ENCODE assay signal across 8 mouse cellular contexts in genomic region chrX:56346176-56346931, GRCm38 (mm10). TPM values are rescaled to one million over a fixed set of nuclear protein-coding genes. Genes with fewer than 3 reads are reported as not detected.
DNase-seq lines count a peak whose midpoint lies in the region; ATAC-seq and TF ChIP-seq lines count a peak whose summit lies in the region.

TSS of gene Zfp449 (plus strand) at chrX:56346400.

- no peaks in the 10 kb centered on the region; a peak in 1 of 4 replicates for H3K36me3 ChIP-seq in MEL (ENCODE audit: control insufficient read depth in 1 of 2, insufficient read depth in 2 of 2, low read length in 2 of 2)
- no peaks in the 10 kb centered on the region for H3K36me3 ChIP-seq in forebrain, embryonic 16.5 days (ENCODE audit: control insufficient read depth, insufficient read depth)
- H3K36me3 ChIP-seq in thymus, adult 2 months (ENCODE audit: control insufficient read depth, insufficient read depth, low read length): no peaks in the 10 kb centered on the region

- H3K4me3 ChIP-seq in MEL (ENCODE audit: control insufficient read depth in 1 of 2, insufficient read depth in 1 of 2, low read depth in 2 of 2, low read length in 2 of 2): peak within 1 kb of the TSS; percentile 84 to 89
- H3K4me3 ChIP-seq in forebrain, embryonic 16.5 days (replicated peaks; ENCODE audit: low read length): peak within 1 kb of the TSS; percentile 59
- peak within 1 kb of the TSS; percentile 71 for H3K4me3 ChIP-seq in layer of hippocampus, adult 2 months
- peak within 1 kb of the TSS; percentile 71 for H3K4me3 ChIP-seq in lung, adult 2 months (replicated peaks; ENCODE audit: extremely low read depth, low read depth, low read length)
- H3K4me3 ChIP-seq in thymus, adult 2 months (ENCODE audit: control insufficient read depth, insufficient read depth, low read length): peak within 1 kb of the TSS; percentile 95

- ATAC-seq in forebrain, embryonic 16.5 days: peak; percentile 100

- no peaks in the 10 kb centered on the region for H3K79me2 ChIP-seq in MEL (ENCODE audit: control insufficient read depth, insufficient read depth, low read length, poor library complexity)

- H3K9ac ChIP-seq in MEL (ENCODE audit: control insufficient read depth, low read depth, low read length, poor library complexity, severe bottlenecking): peak within 1 kb of the TSS; percentile 87
- H3K9ac ChIP-seq in forebrain, embryonic 16.5 days (replicated peaks; ENCODE audit: low read depth, low read length): peak within 1 kb of the TSS; percentile 67

- intact Hi-C loops in heart, postnatal 36 days (cut with DNase I): loop anchor here (5.0 to 10.0 kb wide), 2 partner anchors 69 to 1048 kb away; partner anchors contain the start of gene Rbmx

- TF ChIP-seq CTCF in MEL (IDR thresholded peaks at IDR 0.05 in 2 of 3, conservative IDR thresholded peaks at IDR 0.05 in 1 of 3; ENCODE audit: control insufficient read depth in 1 of 3, insufficient read depth in 1 of 3, low read depth in 2 of 3, low read length in 3 of 3, poor library complexity in 1 of 3, severe bottlenecking in 1 of 3): no peak
- no peak for TF ChIP-seq CTCF in layer of hippocampus, adult 2 months (conservative IDR thresholded peaks at IDR 0.05)
- TF ChIP-seq CTCF in lung, adult 2 months (IDR thresholded peaks at IDR 0.05; ENCODE audit: insufficient read depth, low read length): no peak
- no peak for TF ChIP-seq CTCF in thymus, adult 2 months (IDR thresholded peaks at IDR 0.05; ENCODE audit: borderline replicate concordance, control insufficient read depth, extremely low read depth, insufficient read depth, low read length, poor library complexity)

- TF ChIP-seq RAD21 in MEL (IDR thresholded peaks at IDR 0.05; ENCODE audit: low read depth, low read length): no peak

- TF ChIP-seq EP300 in MEL (IDR thresholded peaks at IDR 0.05; ENCODE audit: low read depth in 1 of 2, low read length in 2 of 2): no peak

- WGBS in forebrain, embryonic 16.5 days: 19% methylated on average over 39 of the region's 39 CpGs
- WGBS in lung, adult 2 months: 22% methylated on average over 39 of the region's 39 CpGs
- under 1% methylated on average over 34 of the region's 39 CpGs for WGBS in thymus, adult 2 months

- peaks cover 0 to 4% of the 10 kb centered on the region in 2 experiments; a peak in 1 of 4 replicates for H3K4me1 ChIP-seq in MEL (ENCODE audit: control insufficient read depth in 1 of 2, insufficient read depth in 2 of 2, low read length in 2 of 2)
- H3K4me1 ChIP-seq in forebrain, embryonic 16.5 days (replicated peaks; ENCODE audit: control insufficient read depth, insufficient read depth, low read length): peaks cover 3% of the 10 kb centered on the region; the same call in 1 of the 2 replicates
- no peaks in the 10 kb centered on the region for H3K4me1 ChIP-seq in lung, adult 2 months (ENCODE audit: control insufficient read depth, insufficient read depth, low read length)
- H3K4me1 ChIP-seq in thymus, adult 2 months (replicated peaks; ENCODE audit: control insufficient read depth, insufficient read depth, low read length): peaks cover 7% of the 10 kb centered on the region; the same call in 1 of the 2 replicates

- H3K4me2 ChIP-seq in forebrain, embryonic 16.5 days (ENCODE audit: low read length): peak within 1 kb of the TSS; percentile 45

- 0 out of 2 replicates have a peak within 1 kb of the TSS, but pooled peaks have one; percentile 15 for H3K27ac ChIP-seq in MEL (ENCODE audit: control insufficient read depth, low read depth, low read length)
- H3K27ac ChIP-seq in forebrain, embryonic 16.5 days (ENCODE audit: low read length): no peak within 1 kb of the TSS
- peak within 1 kb of the TSS; percentile 73 for H3K27ac ChIP-seq in layer of hippocampus, adult 2 months
- no peak within 1 kb of the TSS for H3K27ac ChIP-seq in thymus, adult 2 months (ENCODE audit: control insufficient read depth, insufficient read depth, low read length)

- peak; percentile 85 for DNase-seq in MEL (ENCODE audit: low read depth, low spot score)
- peak; percentile 80 for DNase-seq in cerebellum, adult 18-20 months
- DNase-seq in heart, postnatal 36 days: peak; percentile 74 to 78
- DNase-seq in layer of hippocampus, adult 2 months (ENCODE audit: low spot score in 2 of 2): peak; percentile 78 to 80
- DNase-seq in lung, adult 2 months: peak; percentile 54
- peak; percentile 80 for DNase-seq in ovary, adult 18-20 months (ENCODE audit: low spot score)
- peak; percentile 68 for DNase-seq in thymus, adult 2 months

- peak in 1 of 2 experiments; percentile 45; a peak in 1 of 4 replicates for TF ChIP-seq POLR2A in MEL (IDR thresholded peaks at IDR 0.05; ENCODE audit: control insufficient read depth in 1 of 2, insufficient read depth in 1 of 2, low read depth in 1 of 2, low read length in 2 of 2, poor library complexity in 1 of 2)
- no peak for TF ChIP-seq POLR2A in lung, adult 2 months (IDR thresholded peaks at IDR 0.05; ENCODE audit: borderline replicate concordance, extremely low read depth, low read depth, low read length)
- no peak for TF ChIP-seq POLR2A in thymus, adult 2 months (IDR thresholded peaks at IDR 0.05; ENCODE audit: control insufficient read depth, extremely low read depth, insufficient read depth, low read length, poor library complexity)

- no peaks in the 10 kb centered on the region for H3K9me3 ChIP-seq in MEL (replicated peaks; ENCODE audit: insufficient read depth, low read length)
- H3K9me3 ChIP-seq in forebrain, embryonic 16.5 days (ENCODE audit: control insufficient read depth, low read length): no peaks in the 10 kb centered on the region

- no peaks in the 10 kb centered on the region for H3K27me3 ChIP-seq in MEL (ENCODE audit: control insufficient read depth in 1 of 2, insufficient read depth in 2 of 2, low read length in 2 of 2)
- H3K27me3 ChIP-seq in forebrain, embryonic 16.5 days (replicated peaks; ENCODE audit: control insufficient read depth, insufficient read depth, low read length): no peaks in the 10 kb centered on the region
- no peaks in the 10 kb centered on the region for H3K27me3 ChIP-seq in thymus, adult 2 months (ENCODE audit: control insufficient read depth, insufficient read depth, low read length)

TF ChIP-seq in MEL, 35 proteins besides CTCF, POLR2A, EP300 and RAD21:
- TF ChIP-seq POLR2AphosphoS5 (IDR thresholded peaks at IDR 0.05; ENCODE audit: borderline replicate concordance, low read depth, low read length): no peak
- no peak; the same call in 1 of the 2 replicates for TF ChIP-seq SIN3A (IDR thresholded peaks at IDR 0.05; ENCODE audit: low read length)
- peak; percentile 52 for TF ChIP-seq NELFE (IDR thresholded peaks at IDR 0.05; ENCODE audit: low read depth, low read length)
- no peak for TF ChIP-seq USF2 (IDR thresholded peaks at IDR 0.05; ENCODE audit: borderline replicate concordance in 1 of 2, insufficient read depth in 1 of 2, low read depth in 1 of 2, low read length in 2 of 2)
- 0 out of 2 replicates have a peak, but pooled peaks have one; percentile 62 for TF ChIP-seq MXI1 (IDR thresholded peaks at IDR 0.05; ENCODE audit: low read depth, low read length)
- no peak for TF ChIP-seq UBTF (IDR thresholded peaks at IDR 0.05; ENCODE audit: borderline replicate concordance, insufficient read depth, low read depth, low read length)
- TF ChIP-seq JUND (IDR thresholded peaks at IDR 0.05; ENCODE audit: low read depth, low read length): no peak
- TF ChIP-seq USF1 (IDR thresholded peaks at IDR 0.05; ENCODE audit: low read depth, low read length): no peak
- TF ChIP-seq GABPA (IDR thresholded peaks at IDR 0.05; ENCODE audit: low read depth, low read length): no peak
- TF ChIP-seq HCFC1 (IDR thresholded peaks at IDR 0.05; ENCODE audit: low read depth, low read length): peak; percentile 86
- TF ChIP-seq NRF1 (IDR thresholded peaks at IDR 0.05; ENCODE audit: insufficient read depth, low read depth, low read length, poor library complexity, severe bottlenecking): peak; percentile 83

RNA-seq across cellular contexts. Expression of gene Zfp449, which starts in this region (rescaled TPM):
- total RNA-seq in MEL (2012; rRNA removed): 1.5 TPM in 2 replicates
- 1 to 10 TPM in 1 of 2 experiments, not detected in 1; 1.5 TPM for polyA plus RNA-seq in MEL (2012; ENCODE audit: insufficient read depth in 1 of 2, insufficient read length in 2 of 2, low read depth in 1 of 2, low replicate concordance in 2 of 2, missing spikeins in 1 of 2)
- polyA plus RNA-seq in forebrain, embryonic 16.5 days (2015; fragmentation: Nextera tagmentation; extraction: Ambion mirVana): 6.4 and 7.0 TPM in 2 replicates
- total RNA-seq in heart, postnatal 36 days (2021): 1 to 10 TPM; 4.4 to 5.1 TPM
- total RNA-seq in layer of hippocampus, adult 2 months (2021): 1 to 10 TPM; 3.7 to 4.1 TPM
- 0.23 and 0.63 TPM in 2 replicates for polyA plus RNA-seq in lung, adult 2 months (2012; rRNA removed)
- 0.36 and 0.42 TPM in 2 replicates for polyA plus RNA-seq in thymus, adult 2 months (2012; rRNA removed)

Comparison
In these comparisons a context has a peak if more than half of its experiments do, and no peak if none do; other contexts are left out.
1. Peak in DNase-seq and H3K4me3 ChIP-seq in lung, adult 2 months; RNA of the gene not detected or under 1 TPM.
2. Peak in DNase-seq and H3K4me3 ChIP-seq in thymus, adult 2 months; RNA of the gene not detected or under 1 TPM.
3. H3K27ac ChIP-seq: peak in MEL (single experiment) and layer of hippocampus, adult 2 months (single experiment); none in forebrain, embryonic 16.5 days (single experiment) and thymus, adult 2 months (single experiment).
4. Peak in every context shown above with its lines, with median percentiles within 50 percentile points of each other: DNase-seq and H3K4me3 ChIP-seq.